In the genomic region with DNA sequence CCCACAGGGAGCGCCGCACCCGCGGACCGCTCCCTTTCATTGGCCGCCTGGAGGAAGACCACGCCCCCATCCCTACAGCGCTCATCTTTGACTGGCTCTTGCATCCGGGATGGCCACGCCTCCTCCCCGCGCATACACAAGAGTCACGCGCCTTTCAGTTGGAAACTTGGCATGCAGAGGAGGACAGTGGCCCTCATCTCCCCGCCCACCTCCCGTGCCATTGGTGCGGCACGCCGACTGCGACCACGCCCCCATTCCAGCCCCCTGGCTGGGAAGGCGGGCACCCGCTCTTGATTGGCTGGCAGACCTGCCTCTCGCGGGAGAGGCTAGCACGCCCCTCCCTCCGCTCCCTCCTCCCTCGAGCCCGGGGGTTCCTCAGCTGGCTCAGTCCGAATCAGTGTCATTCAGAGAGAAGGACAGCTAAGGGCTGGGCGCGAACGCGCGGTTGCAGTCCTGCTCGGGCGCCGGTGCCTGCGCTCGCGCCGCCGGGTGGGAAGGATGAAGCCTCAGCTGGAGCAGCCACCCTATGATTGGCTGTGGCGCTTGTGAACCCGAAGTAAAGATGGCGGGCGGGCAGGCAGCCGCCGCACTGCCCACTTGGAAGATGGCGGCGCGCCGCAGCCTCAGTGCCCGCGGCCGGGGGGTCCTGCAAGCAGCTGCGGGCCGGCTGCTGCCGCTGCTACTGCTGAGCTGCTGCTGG, we compare ENCODE assay signal across 7 mouse cellular contexts. TPM values are rescaled to one million over a fixed set of nuclear protein-coding genes. Genes with fewer than 3 reads are reported as not detected.
A peak's percentile ranks its signal among the peaks of the same experiment; 100 is the strongest.
DNase-seq lines count a peak whose midpoint lies in the region; ATAC-seq lines count a peak whose summit lies in the region.

TSS of gene Cnnm2 (plus strand) at position 350 of the 700 bp plus-strand sequence.

- WGBS in embryonic facial prominence, embryonic 11.5 days: under 1% methylated on average over 57 of the region's 59 CpGs
- under 1% methylated on average over 59 of the region's 59 CpGs for WGBS in limb, embryonic 10.5 days
- WGBS in midbrain, embryonic 13.5 days: under 1% methylated on average over 57 of the region's 59 CpGs

- 0 out of 2 replicates have a peak within 1 kb of the TSS, but pooled peaks have one; percentile 6 for H3K27ac ChIP-seq in embryonic facial prominence, embryonic 11.5 days (replicated peaks; ENCODE audit: low read depth, low read length)
- peak within 1 kb of the TSS; percentile 82 for H3K27ac ChIP-seq in limb, embryonic 10.5 days
- H3K27ac ChIP-seq in midbrain, embryonic 13.5 days: peak within 1 kb of the TSS; percentile 95

- ATAC-seq in embryonic facial prominence, embryonic 11.5 days (replicated peaks; ENCODE audit: insufficient number of reproducible peaks, low FRiP score, low TSS enrichment, low read depth): peak; percentile 97
- ATAC-seq in granulocyte monocyte progenitor cell, adult 5-6 weeks (replicated peaks; ENCODE audit: poor library complexity, severe bottlenecking): peak; percentile 86
- peak; percentile 97 for ATAC-seq in midbrain, embryonic 13.5 days

- H3K36me3 ChIP-seq in embryonic facial prominence, embryonic 11.5 days (replicated peaks; ENCODE audit: control insufficient read depth, insufficient read depth, low read depth, low read length): no peaks in the 10 kb centered on the region
- no peaks in the 10 kb centered on the region for H3K36me3 ChIP-seq in limb, embryonic 10.5 days
- H3K36me3 ChIP-seq in midbrain, embryonic 13.5 days: no peaks in the 10 kb centered on the region

- H3K4me3 ChIP-seq in embryonic facial prominence, embryonic 11.5 days (ENCODE audit: low read depth, low read length): peak within 1 kb of the TSS; percentile 78
- H3K4me3 ChIP-seq in limb, embryonic 10.5 days: peak within 1 kb of the TSS; percentile 86
- H3K4me3 ChIP-seq in midbrain, embryonic 13.5 days (replicated peaks): peak within 1 kb of the TSS; percentile 86

- H3K4me1 ChIP-seq in embryonic facial prominence, embryonic 11.5 days (ENCODE audit: control insufficient read depth, insufficient read depth, low read length): no peaks in the 10 kb centered on the region
- H3K4me1 ChIP-seq in limb, embryonic 10.5 days: peaks cover 24% of the 10 kb centered on the region
- H3K4me1 ChIP-seq in midbrain, embryonic 13.5 days (replicated peaks): peaks cover 37% of the 10 kb centered on the region

- peaks cover 2% of the 10 kb centered on the region; the same call in 1 of the 2 replicates for H3K27me3 ChIP-seq in embryonic facial prominence, embryonic 11.5 days (ENCODE audit: control insufficient read depth, insufficient read depth, low read length)
- H3K27me3 ChIP-seq in limb, embryonic 10.5 days (ENCODE audit: low read depth, poor library complexity, severe bottlenecking): peaks cover 39% of the 10 kb centered on the region
- H3K27me3 ChIP-seq in midbrain, embryonic 13.5 days: peaks cover 28% of the 10 kb centered on the region

- peak within 1 kb of the TSS; percentile 98 for H3K4me2 ChIP-seq in embryonic facial prominence, embryonic 11.5 days (ENCODE audit: low read depth, low read length)
- peak within 1 kb of the TSS; percentile 86 for H3K4me2 ChIP-seq in midbrain, embryonic 13.5 days (replicated peaks)

- DNase-seq in adrenal gland, postnatal 14 days: peak; percentile 100
- peak; percentile 99 for DNase-seq in embryonic facial prominence, embryonic 11.5 days (ENCODE audit: low spot score)
- DNase-seq in kidney, adult 11 months: peak; percentile 100
- DNase-seq in limb, embryonic 10.5 days (ENCODE audit: low spot score): peak; percentile 99
- DNase-seq in spleen, adult 12 weeks (ENCODE audit: low spot score): peak; percentile 100

- H3K9me3 ChIP-seq in embryonic facial prominence, embryonic 11.5 days (replicated peaks; ENCODE audit: control insufficient read depth, low read length): no peaks in the 10 kb centered on the region
- no peaks in the 10 kb centered on the region for H3K9me3 ChIP-seq in limb, embryonic 10.5 days (replicated peaks)
- H3K9me3 ChIP-seq in midbrain, embryonic 13.5 days: no peaks in the 10 kb centered on the region

- peak within 1 kb of the TSS; percentile 74 for H3K9ac ChIP-seq in embryonic facial prominence, embryonic 11.5 days (replicated peaks; ENCODE audit: low read length)
- peak within 1 kb of the TSS; percentile 80 for H3K9ac ChIP-seq in midbrain, embryonic 13.5 days (replicated peaks)

RNA-seq across cellular contexts. Expression of gene Cnnm2, which starts in this region (rescaled TPM):
- total RNA-seq in adrenal gland, postnatal 14 days (2021): 27.8 and 31.7 TPM in 2 replicates
- 3.6 and 3.8 TPM in 2 replicates for polyA plus RNA-seq in embryonic facial prominence, embryonic 11.5 days (2014; fragmentation: Nextera tagmentation; extraction: Ambion mirVana)
- total RNA-seq in granulocyte monocyte progenitor cell, adult 5-6 weeks (2014; fragmentation: Nextera tagmentation): 5.3 and 12.1 TPM in 2 replicates
- 7.2 and 8.0 TPM in 2 replicates for total RNA-seq in granulocyte monocyte progenitor cell, adult 5-6 weeks (2017)
- polyA plus RNA-seq in limb, embryonic 10.5 days (2016; fragmentation: Nextera tagmentation; extraction: Ambion mirVana): 1.5 and 1.6 TPM in 2 replicates
- polyA plus RNA-seq in midbrain, embryonic 13.5 days (2015; fragmentation: Nextera tagmentation; extraction: Ambion mirVana): 4.4 and 7.5 TPM in 2 replicates

Comparison
In these comparisons a context has a peak if more than half of its experiments do, and no peak if none do; other contexts are left out.
1. Peak in every context shown above with its lines: DNase-seq, ATAC-seq, H3K4me3 ChIP-seq and H3K27ac ChIP-seq.
2. H3K27ac ChIP-seq: peak in every context shown above with its lines; median percentile 95 in midbrain, embryonic 13.5 days; 82 in limb, embryonic 10.5 days; 6 in embryonic facial prominence, embryonic 11.5 days.